Mouse (Mus musculus): ENCODE measurements around the gene Foxj1. TPM values are rescaled to one million over a fixed set of nuclear protein-coding genes. Genes with fewer than 3 reads are reported as not detected.
A peak's percentile ranks its signal among the peaks of the same experiment; 100 is the strongest.

Gene Foxj1
- polyA plus RNA-seq, 1 experiment from 2014 or later = 2.5 TPM

DNA sequence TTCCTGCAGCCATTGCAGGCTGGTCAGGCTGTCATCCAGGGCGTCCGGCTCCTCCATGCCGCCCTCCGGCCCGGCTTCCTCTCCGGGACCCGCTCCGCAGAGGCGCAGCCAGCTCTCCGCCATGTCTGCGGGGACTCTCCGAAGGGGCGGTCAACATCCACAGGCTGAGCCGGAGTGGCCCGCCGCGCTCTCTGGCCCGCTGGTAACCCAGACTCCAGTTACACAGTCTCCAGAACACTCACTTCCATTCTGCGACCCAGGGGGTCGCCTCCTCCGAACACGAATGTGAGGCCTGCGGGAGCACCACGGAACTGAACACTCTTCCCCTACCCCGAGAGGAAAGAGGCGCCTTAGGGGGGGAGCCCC, 799 bp downstream of the Foxj1 start:
- H3K4me3 ChIP-seq (replicated peaks; ENCODE audit: low read depth, low read length) = peak overlapping the region; percentile 46
- peaks cover 39% of the 10 kb centered on the region for H3K4me1 ChIP-seq (replicated peaks; ENCODE audit: insufficient read depth, low read length)
- no peaks in the 10 kb centered on the region for H3K9me3 ChIP-seq (replicated peaks; ENCODE audit: low read length)
- 15% methylated on average over 26 of the region's 26 CpGs for WGBS
- no peak for TF ChIP-seq CTCF (IDR thresholded peaks at IDR 0.05; ENCODE audit: low read depth)
- no peak for ATAC-seq (replicated peaks; ENCODE audit: low FRiP score, low read depth)
- no peaks in the 10 kb centered on the region for H3K36me3 ChIP-seq (ENCODE audit: insufficient read depth, low read length)
- H3K4me2 ChIP-seq (ENCODE audit: low read length) = peak overlapping the region; percentile 86
- peak overlapping the region; percentile 35; the same call in 1 of the 2 replicates for H3K9ac ChIP-seq (ENCODE audit: low read depth, low read length)
- H3K27me3 ChIP-seq (ENCODE audit: insufficient read depth, low read length) = peaks cover 10% of the 10 kb centered on the region; the same call in 1 of the 2 replicates
- no peak for DNase-seq (ENCODE audit: low spot score)
- H3K27ac ChIP-seq = peak overlapping the region; percentile 50

- Histone ChIP-seq H3K36me3 (ENCODE audit: insufficient read depth, low read length) (no peaks in the 10 kb centered on the region), H3K4me3 (replicated peaks; ENCODE audit: low read depth, low read length) (peak overlapping the region; percentile 46), H3K27me3 (ENCODE audit: insufficient read depth, low read length) (peaks cover 10% of the 10 kb centered on the region; the same call in 1 of the 2 replicates), H3K9ac (ENCODE audit: low read depth, low read length) (no peak overlapping the region), H3K4me1 (replicated peaks; ENCODE audit: insufficient read depth, low read length) (peaks cover 42% of the 10 kb centered on the region), H3K4me2 (ENCODE audit: low read length) (peak overlapping the region; percentile 86), H3K27ac (peak overlapping the region; percentile 77), H3K9me3 (replicated peaks; ENCODE audit: low read length) (no peaks in the 10 kb centered on the region)
- ATAC-seq (replicated peaks; ENCODE audit: low FRiP score, low read depth) (peak; percentile 42), DNase-seq (ENCODE audit: low spot score) (no peak)
- WGBS = 22% methylated on average over 31 of the region's 31 CpGs
- 0 out of 2 replicates have a peak, but pooled peaks have one; percentile 4 for TF ChIP-seq CTCF (IDR thresholded peaks at IDR 0.05; ENCODE audit: low read depth)
These were observed 1.4 kb downstream of the Foxj1 start for GRCm38 (mm10) chr11:116333526-116334416.

- Histone ChIP-seq H3K36me3 (ENCODE audit: insufficient read depth, low read length) (no peaks in the 10 kb centered on the region), H3K27ac (peak overlapping the region; percentile 77), H3K9ac (ENCODE audit: low read depth, low read length) (no peak overlapping the region), H3K27me3 (ENCODE audit: insufficient read depth, low read length) (peaks cover 10% of the 10 kb centered on the region; the same call in 1 of the 2 replicates), H3K9me3 (replicated peaks; ENCODE audit: low read length) (no peaks in the 10 kb centered on the region), H3K4me1 (replicated peaks; ENCODE audit: insufficient read depth, low read length) (peaks cover 42% of the 10 kb centered on the region), H3K4me2 (ENCODE audit: low read length) (no peak overlapping the region), H3K4me3 (replicated peaks; ENCODE audit: low read depth, low read length) (no peak overlapping the region)
- DNase-seq (ENCODE audit: low spot score) (no peak), ATAC-seq (replicated peaks; ENCODE audit: low FRiP score, low read depth) (no peak)
- TF ChIP-seq CTCF (IDR thresholded peaks at IDR 0.05; ENCODE audit: low read depth) = no peak
- WGBS = 64% methylated on average over 3 of the region's 3 CpGs
These were observed 2.3 kb downstream of the Foxj1 start for GRCm38 (mm10) chr11:116332983-116333270.

- Histone ChIP-seq H3K36me3 (ENCODE audit: insufficient read depth, low read length) (no peaks in the 10 kb centered on the region), H3K9me3 (replicated peaks; ENCODE audit: low read length) (no peaks in the 10 kb centered on the region), H3K9ac (ENCODE audit: low read depth, low read length) (0 out of 2 replicates have a peak overlapping the region, but pooled peaks have one; percentile 13), H3K4me2 (ENCODE audit: low read length) (0 out of 2 replicates have a peak overlapping the region, but pooled peaks have one; percentile 10), H3K4me3 (replicated peaks; ENCODE audit: low read depth, low read length) (no peak overlapping the region), H3K27me3 (ENCODE audit: insufficient read depth, low read length) (peaks cover 10% of the 10 kb centered on the region; the same call in 1 of the 2 replicates), H3K4me1 (replicated peaks; ENCODE audit: insufficient read depth, low read length) (peaks cover 42% of the 10 kb centered on the region), H3K27ac (peak overlapping the region; percentile 77)
- ATAC-seq (replicated peaks; ENCODE audit: low FRiP score, low read depth) (peak; percentile 19), DNase-seq (ENCODE audit: low spot score) (peak; percentile 58)
- WGBS = 44% methylated on average over 19 of the region's 19 CpGs
- TF ChIP-seq CTCF (IDR thresholded peaks at IDR 0.05; ENCODE audit: low read depth) = no peak
These were observed 2.8 kb downstream of the Foxj1 start for GRCm38 (mm10) chr11:116332232-116332982.

DNA sequence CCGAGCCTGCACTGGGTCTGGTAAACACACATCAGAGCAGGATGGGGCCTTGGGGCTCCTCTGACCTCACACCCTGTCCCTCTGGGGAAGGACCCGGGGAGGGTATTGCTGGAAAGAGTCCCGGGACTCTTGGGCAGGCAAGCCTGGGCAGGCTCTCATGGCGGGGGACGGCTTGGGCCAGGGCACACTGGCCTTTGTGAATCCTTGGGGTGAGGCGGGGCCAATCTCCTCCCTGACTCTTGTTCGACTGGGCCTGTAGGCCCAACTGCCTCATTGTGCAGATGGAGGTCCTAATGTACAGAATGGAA, 5.0 kb downstream of the Foxj1 start:
- no peak overlapping the region for H3K4me3 ChIP-seq (replicated peaks; ENCODE audit: low read depth, low read length)
- no peaks in the 10 kb centered on the region for H3K36me3 ChIP-seq (ENCODE audit: insufficient read depth, low read length)
- peaks cover 10% of the 10 kb centered on the region; the same call in 1 of the 2 replicates for H3K27me3 ChIP-seq (ENCODE audit: insufficient read depth, low read length)
- no peak for TF ChIP-seq CTCF (IDR thresholded peaks at IDR 0.05; ENCODE audit: low read depth)
- no peak for ATAC-seq (replicated peaks; ENCODE audit: low FRiP score, low read depth)
- H3K4me1 ChIP-seq (replicated peaks; ENCODE audit: insufficient read depth, low read length) = peaks cover 38% of the 10 kb centered on the region
- no peaks in the 10 kb centered on the region for H3K9me3 ChIP-seq (replicated peaks; ENCODE audit: low read length)
- 59% methylated on average over 7 of the region's 7 CpGs for WGBS
- no peak overlapping the region for H3K9ac ChIP-seq (ENCODE audit: low read depth, low read length)
- DNase-seq (ENCODE audit: low spot score) = no peak
- H3K4me2 ChIP-seq (ENCODE audit: low read length) = no peak overlapping the region
- peak overlapping the region; percentile 64 for H3K27ac ChIP-seq
